Mouse (Mus musculus): ENCODE measurements around the gene Plce1. TPM values are rescaled to one million over a fixed set of nuclear protein-coding genes. Genes with fewer than 3 reads are reported as not detected.

Plce1 gene
- total and polyA plus RNA-seq, 2 experiments from 2014 or later = 5.2 to 10.0 TPM

DNA sequence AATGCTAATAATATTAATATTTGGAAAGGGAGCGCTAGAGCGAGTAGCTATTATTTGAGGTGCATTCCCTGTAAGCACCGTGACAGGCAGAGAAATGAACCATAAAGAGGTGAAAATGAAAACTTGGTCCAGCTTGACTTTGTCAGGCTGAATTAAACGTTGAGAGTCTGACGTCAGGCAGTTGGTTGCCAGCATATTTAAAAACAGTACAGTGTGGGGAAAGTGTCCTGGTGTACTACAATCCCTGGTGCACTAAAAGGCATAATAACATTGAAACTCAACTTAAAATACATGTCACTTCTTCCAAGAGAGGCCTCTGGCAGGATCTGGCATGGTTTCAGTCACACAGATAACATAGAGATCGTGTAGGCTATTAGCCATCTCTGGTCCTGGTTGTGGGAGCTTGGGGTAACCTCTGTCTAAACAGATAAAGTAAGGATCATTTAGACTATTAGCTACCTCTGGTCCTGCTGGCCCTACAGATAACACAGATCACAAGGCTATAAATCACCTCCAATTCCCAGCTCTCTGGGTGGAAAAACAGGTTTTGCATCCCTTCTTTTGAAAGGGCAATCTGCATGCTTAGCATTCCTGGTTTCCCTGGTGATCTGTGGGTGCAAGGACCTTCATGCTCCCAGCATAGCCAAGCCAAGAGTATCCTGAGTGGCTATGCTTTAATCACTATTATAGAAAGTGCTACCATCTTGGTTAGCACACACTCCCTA lies 164.1 kb downstream of the Plce1 start:
- DNase-seq (ENCODE audit: low spot score) (no peak), ATAC-seq (no peak)
- TF ChIP-seq CTCF (IDR thresholded peaks at IDR 0.05; ENCODE audit: low read depth) = no peak
- no peak overlapping the region for H3K4me2 ChIP-seq (ENCODE audit: low read depth, low read length)
- no peaks in the 10 kb centered on the region for H3K36me3 ChIP-seq (ENCODE audit: insufficient read depth, low read length)
- H3K27me3 ChIP-seq (ENCODE audit: insufficient read depth, low read length) = no peaks in the 10 kb centered on the region
- no peaks in the 10 kb centered on the region for H3K4me1 ChIP-seq (ENCODE audit: insufficient read depth, low read length)
- H3K9ac ChIP-seq (replicated peaks; ENCODE audit: low read length) = no peak overlapping the region
- 41% methylated on average over 6 of the region's 6 CpGs for WGBS
- no peak overlapping the region for H3K4me3 ChIP-seq (ENCODE audit: low read length)
- no peaks in the 10 kb centered on the region for H3K9me3 ChIP-seq (ENCODE audit: low read length)
- H3K27ac ChIP-seq = no peak overlapping the region

DNA sequence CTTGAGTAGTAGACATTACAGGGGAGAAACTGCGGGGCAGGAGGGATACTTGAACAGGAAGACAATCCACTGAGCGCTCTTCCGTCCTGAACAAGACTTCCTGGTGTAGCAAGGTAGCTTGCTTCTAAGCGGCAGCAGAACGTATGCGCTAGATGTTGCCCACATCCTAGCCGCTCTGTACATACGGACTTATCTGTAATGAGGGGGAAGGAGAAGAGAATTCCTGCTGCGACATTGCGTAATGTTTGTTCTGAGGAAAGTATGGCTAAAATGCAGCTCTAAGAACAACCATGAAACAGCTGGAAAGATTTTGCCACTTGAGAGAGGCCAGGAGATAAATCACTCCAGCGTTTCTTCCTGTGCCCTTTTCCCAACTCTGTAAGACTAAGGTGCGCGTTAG lies 177.1 kb downstream of the Plce1 start:
- no peak overlapping the region for H3K4me3 ChIP-seq (ENCODE audit: low read length)
- TF ChIP-seq CTCF (IDR thresholded peaks at IDR 0.05; ENCODE audit: low read depth) = no peak
- H3K27ac ChIP-seq = no peak overlapping the region
- H3K9me3 ChIP-seq (ENCODE audit: low read length) = no peaks in the 10 kb centered on the region
- H3K27me3 ChIP-seq (ENCODE audit: insufficient read depth, low read length) = no peaks in the 10 kb centered on the region
- H3K9ac ChIP-seq (replicated peaks; ENCODE audit: low read length) = no peak overlapping the region
- DNase-seq (ENCODE audit: low spot score) (no peak), ATAC-seq (no peak)
- H3K4me1 ChIP-seq (ENCODE audit: insufficient read depth, low read length) = no peaks in the 10 kb centered on the region
- WGBS = 87% methylated on average over 13 of the region's 13 CpGs
- no peaks in the 10 kb centered on the region for H3K36me3 ChIP-seq (ENCODE audit: insufficient read depth, low read length)
- no peak overlapping the region for H3K4me2 ChIP-seq (ENCODE audit: low read depth, low read length)

DNA sequence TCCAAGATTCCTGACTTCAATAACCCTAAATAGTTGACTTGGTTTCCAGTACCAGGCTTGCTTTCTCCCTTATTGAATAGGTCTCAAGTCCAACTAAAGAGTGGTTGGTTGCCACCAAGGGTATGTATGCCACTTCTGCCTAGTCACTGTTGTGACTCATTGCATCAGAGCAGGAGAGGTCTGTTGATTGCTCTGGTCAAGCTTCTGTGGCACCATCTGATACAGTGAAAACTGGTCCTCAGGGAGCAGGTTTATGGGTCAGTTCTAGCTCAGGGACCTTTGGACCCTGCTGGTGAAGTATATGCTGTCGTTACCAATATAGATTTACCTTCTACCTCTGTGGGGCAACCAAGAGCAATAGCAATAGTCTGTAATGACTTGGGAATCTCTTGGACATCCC lies 184.5 kb downstream of the Plce1 start:
- Histone ChIP-seq H3K27me3 (ENCODE audit: insufficient read depth, low read length) (no peaks in the 10 kb centered on the region), H3K9me3 (ENCODE audit: low read length) (no peaks in the 10 kb centered on the region), H3K4me3 (ENCODE audit: low read length) (no peak overlapping the region), H3K4me1 (ENCODE audit: insufficient read depth, low read length) (no peaks in the 10 kb centered on the region), H3K9ac (replicated peaks; ENCODE audit: low read length) (no peak overlapping the region), H3K27ac (no peak overlapping the region), H3K36me3 (ENCODE audit: insufficient read depth, low read length) (no peaks in the 10 kb centered on the region), H3K4me2 (ENCODE audit: low read depth, low read length) (no peak overlapping the region)
- no peak for ATAC-seq
- 77% methylated on average over 1 of the region's 1 CpGs for WGBS
- no peak for DNase-seq (ENCODE audit: low spot score)
- no peak for TF ChIP-seq CTCF (IDR thresholded peaks at IDR 0.05; ENCODE audit: low read depth)

DNA sequence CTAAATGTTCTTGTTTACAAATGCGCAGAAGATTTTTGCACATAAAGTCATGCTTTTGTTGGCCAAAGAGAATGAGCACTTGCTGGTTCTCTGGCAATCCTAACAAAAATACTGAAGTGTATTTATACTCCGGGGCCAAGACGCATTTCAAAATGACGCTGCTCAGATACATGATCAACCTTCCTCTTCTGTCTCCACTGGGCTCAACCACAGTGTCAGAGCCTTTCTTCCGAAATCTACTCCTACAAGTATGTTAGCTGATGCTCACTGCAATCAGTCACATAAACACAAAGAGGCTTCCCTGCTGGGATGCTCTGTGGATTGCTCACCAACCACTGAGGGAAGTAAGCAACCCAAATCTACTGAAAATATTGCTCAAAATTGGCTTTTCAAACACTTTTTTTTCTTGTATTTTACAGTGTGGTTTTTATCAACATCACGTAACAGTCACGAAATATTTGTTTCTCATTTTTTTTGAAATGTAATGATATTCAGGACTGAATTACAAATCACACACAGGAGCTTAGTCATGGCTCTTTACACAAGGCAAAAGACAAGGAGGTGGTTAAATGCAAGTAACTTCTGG lies 191.2 kb downstream of the Plce1 start:
- Histone ChIP-seq H3K27ac (no peak overlapping the region), H3K36me3 (ENCODE audit: insufficient read depth, low read length) (no peaks in the 10 kb centered on the region), H3K4me2 (ENCODE audit: low read depth, low read length) (no peak overlapping the region), H3K4me3 (ENCODE audit: low read length) (no peak overlapping the region), H3K4me1 (ENCODE audit: insufficient read depth, low read length) (no peaks in the 10 kb centered on the region; the same call in 1 of the 2 replicates), H3K27me3 (ENCODE audit: insufficient read depth, low read length) (no peaks in the 10 kb centered on the region), H3K9me3 (ENCODE audit: low read length) (no peaks in the 10 kb centered on the region), H3K9ac (replicated peaks; ENCODE audit: low read length) (no peak overlapping the region)
- DNase-seq (ENCODE audit: low spot score) (no peak), ATAC-seq (no peak)
- TF ChIP-seq CTCF (IDR thresholded peaks at IDR 0.05; ENCODE audit: low read depth) = no peak
- 79% methylated on average over 7 of the region's 7 CpGs for WGBS

DNA sequence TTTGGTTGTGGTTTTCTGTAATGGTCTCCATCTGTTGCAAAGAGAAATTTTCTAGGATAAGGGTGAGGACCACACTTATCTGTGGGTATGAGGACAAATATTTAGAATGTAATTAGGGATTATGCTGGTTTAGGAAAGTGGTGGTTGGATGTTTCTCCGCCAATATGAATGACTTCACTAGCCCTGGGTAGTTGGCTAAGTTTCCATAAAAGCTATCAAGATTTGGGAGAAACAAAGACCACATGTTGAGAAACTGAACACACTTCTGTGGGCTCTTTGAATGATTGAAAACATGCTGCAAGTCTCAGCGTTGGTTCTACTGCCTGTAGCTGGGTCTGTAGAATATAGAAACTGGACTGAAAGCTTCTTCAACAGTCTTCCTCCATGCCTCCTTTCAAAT lies 193.0 kb downstream of the Plce1 start:
- no peaks in the 10 kb centered on the region for H3K36me3 ChIP-seq (ENCODE audit: insufficient read depth, low read length)
- no peak for TF ChIP-seq CTCF (IDR thresholded peaks at IDR 0.05; ENCODE audit: low read depth)
- no peak overlapping the region for H3K4me3 ChIP-seq (ENCODE audit: low read length)
- H3K27me3 ChIP-seq (ENCODE audit: insufficient read depth, low read length) = no peaks in the 10 kb centered on the region
- no peak for DNase-seq (ENCODE audit: low spot score)
- 53% methylated on average over 2 of the region's 2 CpGs for WGBS
- no peak overlapping the region for H3K9ac ChIP-seq (replicated peaks; ENCODE audit: low read length)
- no peak for ATAC-seq
- no peak overlapping the region for H3K27ac ChIP-seq
- H3K4me1 ChIP-seq (ENCODE audit: insufficient read depth, low read length) = no peaks in the 10 kb centered on the region; the same call in 1 of the 2 replicates
- H3K4me2 ChIP-seq (ENCODE audit: low read depth, low read length) = no peak overlapping the region
- H3K9me3 ChIP-seq (ENCODE audit: low read length) = no peaks in the 10 kb centered on the region

DNA sequence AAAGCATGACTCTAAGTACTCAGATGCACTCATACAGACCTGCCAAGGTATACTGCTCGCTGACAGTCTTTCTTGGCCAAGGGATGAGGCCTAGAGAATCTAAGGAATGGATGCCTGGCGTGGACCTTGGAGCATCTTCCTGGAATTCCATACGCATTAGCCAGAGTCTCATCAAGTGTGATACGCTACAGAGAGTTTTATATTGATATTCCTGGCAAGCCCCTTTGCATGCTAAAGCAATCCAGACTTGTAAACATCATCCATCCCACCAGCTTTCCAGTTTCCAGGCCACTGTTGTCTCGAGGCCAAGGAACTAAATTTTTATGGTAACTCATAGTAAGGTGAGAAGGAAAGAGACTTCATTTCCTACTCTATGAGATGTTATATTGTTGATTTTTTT lies 197.7 kb downstream of the Plce1 start:
- ATAC-seq (no peak), DNase-seq (ENCODE audit: low spot score) (no peak)
- H3K9ac ChIP-seq (replicated peaks; ENCODE audit: low read length) = no peak overlapping the region
- H3K27ac ChIP-seq = no peak overlapping the region
- no peaks in the 10 kb centered on the region for H3K9me3 ChIP-seq (ENCODE audit: low read length)
- TF ChIP-seq CTCF (IDR thresholded peaks at IDR 0.05; ENCODE audit: low read depth) = no peak
- whole genome bisulfite sequencing = 91% methylated on average over 5 of the region's 5 CpGs
- no peaks in the 10 kb centered on the region; the same call in 1 of the 2 replicates for H3K4me1 ChIP-seq (ENCODE audit: insufficient read depth, low read length)
- H3K27me3 ChIP-seq (ENCODE audit: insufficient read depth, low read length) = no peaks in the 10 kb centered on the region
- H3K4me3 ChIP-seq (ENCODE audit: low read length) = no peak overlapping the region
- no peak overlapping the region for H3K4me2 ChIP-seq (ENCODE audit: low read depth, low read length)
- H3K36me3 ChIP-seq (ENCODE audit: insufficient read depth, low read length) = no peaks in the 10 kb centered on the region

DNA sequence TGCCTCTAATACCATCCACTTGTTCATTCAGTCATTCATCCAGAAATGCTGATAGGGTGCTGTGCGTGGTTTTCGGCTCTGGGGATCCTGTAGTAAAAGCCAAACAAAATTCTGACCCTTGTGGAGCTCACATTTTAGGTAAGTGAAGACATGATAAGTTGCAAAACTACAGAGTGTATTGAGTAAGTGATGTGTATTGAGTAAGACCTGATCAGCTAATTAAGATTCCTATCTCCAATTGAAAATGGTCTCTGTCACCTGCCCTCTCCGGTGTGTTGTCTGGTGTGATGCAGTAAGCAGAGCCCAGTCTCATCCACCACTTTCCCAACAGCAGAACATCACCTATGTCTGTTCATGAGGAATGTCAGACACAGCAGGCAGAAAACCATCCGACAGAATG lies 198.6 kb downstream of the Plce1 start:
- ATAC-seq (no peak), DNase-seq (ENCODE audit: low spot score) (no peak)
- Histone ChIP-seq H3K27ac (no peak overlapping the region), H3K4me2 (ENCODE audit: low read depth, low read length) (no peak overlapping the region), H3K36me3 (ENCODE audit: insufficient read depth, low read length) (no peaks in the 10 kb centered on the region), H3K4me3 (ENCODE audit: low read length) (no peak overlapping the region), H3K27me3 (ENCODE audit: insufficient read depth, low read length) (no peaks in the 10 kb centered on the region), H3K4me1 (ENCODE audit: insufficient read depth, low read length) (no peaks in the 10 kb centered on the region; the same call in 1 of the 2 replicates), H3K9ac (replicated peaks; ENCODE audit: low read length) (no peak overlapping the region), H3K9me3 (ENCODE audit: low read length) (no peaks in the 10 kb centered on the region)
- no peak for TF ChIP-seq CTCF (IDR thresholded peaks at IDR 0.05; ENCODE audit: low read depth)
- WGBS = 95% methylated on average over 4 of the region's 4 CpGs
